Mouse (Mus musculus) olfactory bulb, adult 2 months (tissue): ENCODE measurements around the gene Sprr2e.

Experiments
- CTCF ChIP-seq: fragments of 200-500 bp; IDR thresholded peaks from 2 replicates; pipeline ENCODE4 v1.5.1; 2012; ENCODE audit warnings: low read depth, mild to moderate bottlenecking, low read length, moderate library complexity; ENCODE audit not compliant: insufficient read depth
- POLR2A ChIP-seq: fragments of 200-500 bp; IDR thresholded peaks from 2 replicates; pipeline ENCODE4 v1.6.1; 2012; ENCODE audit warnings: mild to moderate bottlenecking, low read depth, low read length, moderate library complexity; ENCODE audit not compliant: insufficient read depth

DNA sequence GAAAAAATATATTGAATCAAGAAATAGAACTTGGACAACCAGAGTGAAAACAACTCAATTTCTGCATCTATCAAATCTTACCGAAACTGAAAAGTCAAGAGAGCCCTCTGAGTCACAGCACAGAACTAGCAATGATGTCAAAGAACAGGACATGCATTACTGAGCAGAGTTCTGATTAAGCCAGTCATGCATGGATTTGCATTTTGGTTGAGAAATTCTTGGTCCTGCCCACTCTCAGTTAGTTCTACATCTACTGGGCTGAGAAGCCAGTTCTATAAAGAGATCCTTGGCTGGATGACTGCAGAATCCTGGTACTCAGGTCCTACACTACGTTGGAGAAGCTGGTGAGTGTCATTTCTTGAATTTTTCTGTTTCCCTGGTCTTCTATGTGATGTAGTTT is 21.7 kb downstream of the Sprr2e start:
- TF ChIP-seq CTCF (no peak), POLR2A (no peak)
